13 mouse cellular contexts compared by ENCODE assay signal in the genomic region with DNA sequence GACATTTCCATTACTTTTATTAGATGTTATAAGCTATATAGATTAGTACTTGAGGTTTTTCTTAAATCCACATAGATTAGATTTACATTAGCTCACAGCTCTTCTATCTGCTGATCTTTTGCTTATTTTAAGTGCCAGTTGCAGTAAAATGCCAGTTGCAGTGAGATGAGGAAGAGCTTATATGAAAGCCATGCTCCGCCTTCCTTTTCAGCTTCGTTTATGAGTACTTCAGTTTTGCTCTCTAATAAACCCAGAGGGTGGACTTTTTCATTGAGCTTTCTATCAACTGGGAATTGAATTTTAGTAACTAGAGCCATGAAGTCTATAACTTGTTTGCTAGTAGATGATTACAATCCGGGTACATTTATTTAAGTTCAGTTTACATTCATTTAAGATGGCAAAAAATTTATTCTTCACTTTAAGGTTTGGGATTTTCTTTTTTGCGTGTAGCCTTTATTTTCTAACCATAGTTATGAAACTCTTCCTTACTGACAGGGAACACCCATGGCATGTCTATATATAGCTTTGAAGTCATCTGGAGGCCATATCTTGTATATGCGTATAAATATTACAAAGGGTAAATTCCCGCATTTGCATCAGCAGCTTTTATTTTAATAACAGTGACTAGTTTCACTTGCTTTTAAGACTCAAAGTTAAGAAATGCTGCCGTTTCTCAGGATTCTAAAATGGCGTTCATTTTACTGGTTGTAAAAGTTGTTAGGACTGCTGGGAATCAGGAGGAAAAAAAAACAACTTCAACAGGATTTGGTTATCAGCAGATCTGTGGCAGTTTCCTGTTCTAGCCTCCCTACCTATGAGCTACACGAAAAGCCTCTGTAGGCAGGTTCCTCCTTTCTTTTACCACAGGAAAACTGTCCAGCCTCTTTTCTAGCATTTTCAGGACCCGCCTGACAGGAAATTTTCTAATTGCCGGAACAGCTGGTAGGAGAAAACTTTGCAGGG.
DNase-seq lines count a peak whose midpoint lies in the region; ATAC-seq lines count a peak whose summit lies in the region.
"Had no signal": no experiment of that assay in that cellular context is flagged by ENCODE, and none has a peak within 500 bp of the region (broad histone marks: within the 10 kb centered on the region; RNA-seq: fewer than 3 reads in every experiment).

No protein-coding gene starts in this region.

- peaks cover 13% of the 10 kb centered on the region; the same call in 1 of the 2 replicates for H3K79me2 ChIP-seq in macrophage (ENCODE audit: inconsistent target)

- no peaks in the 10 kb centered on the region for H3K4me1 ChIP-seq in heart, embryonic 11.5 days (ENCODE audit: control insufficient read depth, insufficient read depth, low read length)
- H3K4me1 ChIP-seq: embryonic facial prominence, embryonic 12.5 days; limb, embryonic 13.5 days had no signal

- WGBS in heart, embryonic 11.5 days (ENCODE audit: insufficient replicate concordance): 67% methylated on average over 11 of the region's 11 CpGs
- WGBS in macrophage (ENCODE audit: missing documents): 37% methylated on average over 10 of the region's 11 CpGs

- peak; percentile 55 for DNase-seq in heart, adult 8-10 months (ENCODE audit: low spot score)
- peak; percentile 1 for DNase-seq in T-cell, adult 2 months (ENCODE audit: low spot score)
- peak; percentile 5 for DNase-seq in heart, postnatal 4 days
- DNase-seq in left cerebral cortex, postnatal 14 days (ENCODE audit: low spot score in 2 of 2): no peak
- no peak for DNase-seq in adrenal gland, postnatal 25 days
- no peak for DNase-seq in gastrocnemius, postnatal 10 days
- DNase-seq: adrenal gland, postnatal 14 days; gastrocnemius, postnatal 36 days; retina, postnatal 1 day had no signal

- no peak for ATAC-seq in heart, embryonic 11.5 days (replicated peaks; ENCODE audit: insufficient number of reproducible peaks, low FRiP score, low TSS enrichment)

- no peak overlapping the region for H3K4me3 ChIP-seq in heart, embryonic 11.5 days (ENCODE audit: low read depth, low read length)
- peak overlapping the region; percentile 17 for H3K4me3 ChIP-seq in macrophage (ENCODE audit: inconsistent target)
- H3K4me3 ChIP-seq: embryonic facial prominence, embryonic 12.5 days; limb, embryonic 13.5 days had no signal

- H3K36me3 ChIP-seq in heart, embryonic 11.5 days (ENCODE audit: control insufficient read depth, insufficient read depth, low read length): no peaks in the 10 kb centered on the region
- no peaks in the 10 kb centered on the region for H3K36me3 ChIP-seq in macrophage (ENCODE audit: inconsistent target)
- H3K36me3 ChIP-seq: embryonic facial prominence, embryonic 12.5 days; limb, embryonic 13.5 days had no signal

- H3K4me2 ChIP-seq in heart, embryonic 11.5 days: no peak overlapping the region
- H3K4me2 ChIP-seq: embryonic facial prominence, embryonic 12.5 days; limb, embryonic 13.5 days had no signal

- intact Hi-C loops in left cerebral cortex, postnatal 14 days (cut with DNase I): no loop called here

- H3K27ac ChIP-seq in heart, embryonic 11.5 days (ENCODE audit: low read depth, low read length): no peak overlapping the region
- H3K27ac ChIP-seq in macrophage: peak overlapping the region; percentile 62
- H3K27ac ChIP-seq: embryonic facial prominence, embryonic 12.5 days; limb, embryonic 13.5 days had no signal

- no peak overlapping the region for H3K9ac ChIP-seq in heart, embryonic 11.5 days (ENCODE audit: low read depth, low read length)
- H3K9ac ChIP-seq: embryonic facial prominence, embryonic 12.5 days; limb, embryonic 13.5 days had no signal

- no peaks in the 10 kb centered on the region for H3K9me3 ChIP-seq in heart, embryonic 11.5 days (replicated peaks; ENCODE audit: control insufficient read depth, low read length)
- H3K9me3 ChIP-seq: embryonic facial prominence, embryonic 12.5 days; limb, embryonic 13.5 days had no signal

- no peaks in the 10 kb centered on the region for H3K27me3 ChIP-seq in heart, embryonic 11.5 days (ENCODE audit: control insufficient read depth, insufficient read depth, low read length)
- H3K27me3 ChIP-seq: embryonic facial prominence, embryonic 12.5 days; limb, embryonic 13.5 days had no signal

Comparison
In these comparisons a context has a peak if more than half of its experiments do, and no peak if none do; other contexts are left out.
1. DNase-seq: peak in heart, adult 8-10 months (single experiment), T-cell, adult 2 months (single experiment) and heart, postnatal 4 days (single experiment); none in left cerebral cortex, postnatal 14 days (0 of 2), adrenal gland, postnatal 25 days (single experiment) and gastrocnemius, postnatal 10 days (single experiment).